Mouse (Mus musculus) ES-E14 (cell line): Measurements from ENCODE around the gene Gm49380.

Experiments used
- HCFC1 ChIP-seq: IDR thresholded peaks from 2 replicates; pipeline ENCODE4 v1.6.1; 2012; ENCODE audit warnings: low read length, inconsistent platforms, borderline replicate concordance; ENCODE audit not compliant: insufficient read depth
- MAFK ChIP-seq: IDR thresholded peaks from 2 replicates; pipeline ENCODE4 v1.6.1; 2014; ENCODE audit warnings: mild to moderate bottlenecking, low read depth, low read length, inconsistent platforms; ENCODE audit not compliant: insufficient read depth

- no peak for TF ChIP-seq MAFK
- 0 out of 2 replicates have a peak, but pooled peaks have one; percentile 23 for TF ChIP-seq HCFC1
These were observed 21.0 kb upstream of the Gm49380 start, which contains the start of gene Mcam for GRCm38 (mm10) chr9:44134101-44134850.
